Mouse (Mus musculus): ENCODE measurements around the gene Olfr115.

DNA sequence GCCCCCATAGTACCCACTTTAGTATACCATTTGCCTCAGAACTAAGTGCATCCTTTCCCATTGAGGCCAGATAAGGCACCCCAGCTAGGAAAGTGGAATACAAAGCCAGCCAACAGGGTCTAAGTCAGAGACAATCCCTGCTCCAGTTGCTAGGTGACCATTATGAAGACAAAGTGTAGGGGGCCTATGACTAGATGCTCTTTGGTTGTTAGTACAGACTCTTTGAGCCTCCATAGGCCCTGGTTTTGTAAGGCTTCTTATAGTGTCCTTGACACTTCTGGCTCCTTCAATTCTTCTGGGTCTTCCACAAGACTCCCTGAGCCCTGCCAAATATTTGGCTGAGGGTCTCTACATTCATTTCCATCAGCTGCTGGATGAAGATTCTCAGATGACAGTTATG lies 57.6 kb downstream of the Olfr115 start, which contains the start of gene Olfr112:
- TF ChIP-seq CTCF (IDR thresholded peaks at IDR 0.05; ENCODE audit: extremely low read depth, insufficient read depth, low read length) (no peak), POLR2A (IDR thresholded peaks at IDR 0.05; ENCODE audit: extremely low read depth, insufficient read depth, low read length) (no peak)

Data from cortical plate, adult 2 months (tissue).